Mouse (Mus musculus): ENCODE results near the gene Ube2d3. TPM values are rescaled to one million over a fixed set of nuclear protein-coding genes. Genes with fewer than 3 reads are reported as not detected.
"Not testable (repeated sequence)": the region's sequence is repeated elsewhere in the genome, so short reads cannot be mapped to it uniquely, and the experiment has no call there.

Ube2d3 gene
- polyA plus RNA-seq, 1 experiment from 2014 or later, result 519 TPM

DNA sequence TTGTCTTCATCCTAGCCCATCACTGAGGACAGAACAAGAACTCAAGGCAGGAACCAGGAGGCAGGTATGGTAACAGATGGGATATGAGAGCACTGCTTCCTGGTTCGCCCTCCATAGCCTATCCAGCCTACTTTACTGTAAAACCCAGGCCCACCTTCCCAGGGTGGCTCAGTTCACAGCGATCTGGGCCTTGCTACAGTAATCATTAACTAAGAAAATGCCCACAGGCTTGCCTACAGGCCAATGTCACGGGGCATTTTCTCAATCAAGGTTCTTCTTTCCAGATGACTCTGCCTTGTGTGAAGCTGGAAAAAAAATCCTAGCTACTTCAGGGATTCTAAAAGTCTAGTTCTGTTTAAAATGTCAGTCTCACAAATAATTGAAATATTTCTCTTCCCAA lies 43.7 kb downstream of the Ube2d3 start:
- Histone ChIP-seq H3K4me2 (no peak overlapping the region), H3K4me1 (peaks cover 8% of the 10 kb centered on the region; the same call in 1 of the 2 replicates), H3K27me3 (no peaks in the 10 kb centered on the region; the same call in 1 of the 2 replicates), H3K36me3 (replicated peaks) (no peaks in the 10 kb centered on the region), H3K9ac (no peak overlapping the region), H3K27ac (no peak overlapping the region), H3K4me3 (replicated peaks) (no peak overlapping the region), H3K9me3 (no peaks in the 10 kb centered on the region)
- no peak for ATAC-seq (ENCODE audit: low FRiP score)
- WGBS, result 80% methylated on average over 3 of the region's 3 CpGs

GRCm38 (mm10) chr3:135484650-135485049 lies 46.7 kb downstream of the Ube2d3 start:
- ATAC-seq (ENCODE audit: low FRiP score); H3K36me3 ChIP-seq (replicated peaks); H3K9ac ChIP-seq; H3K27ac ChIP-seq; H3K9me3 ChIP-seq; H3K27me3 ChIP-seq; H3K4me1 ChIP-seq: not testable (repeated sequence)
- H3K4me2 ChIP-seq, result peak overlapping the region; percentile 88; the same call in 1 of the 2 replicates
- 87% methylated on average over 15 of the region's 15 CpGs for WGBS
- peak overlapping the region; percentile 61; the same call in 1 of the 2 replicates for H3K4me3 ChIP-seq (replicated peaks)

GRCm38 (mm10) chr3:135485128-135485899 lies 47.4 kb downstream of the Ube2d3 start, which contains the start of gene Manba:
Gene Manba, plus strand, starts transcription at chr3:135485611.
- Histone ChIP-seq H3K9ac (peak within 1 kb of the TSS; percentile 63), H3K27me3 (no peaks in the 10 kb centered on the region; the same call in 1 of the 2 replicates), H3K4me2 (peak within 1 kb of the TSS; percentile 88), H3K4me1 (peaks cover 8% of the 10 kb centered on the region; the same call in 1 of the 2 replicates), H3K27ac (no peak within 1 kb of the TSS), H3K36me3 (replicated peaks) (no peaks in the 10 kb centered on the region), H3K4me3 (replicated peaks) (peak within 1 kb of the TSS; percentile 61), H3K9me3 (no peaks in the 10 kb centered on the region)
- ATAC-seq (ENCODE audit: low FRiP score), result peak; percentile 93
- WGBS, result 1% methylated on average over 48 of the region's 48 CpGs

DNA sequence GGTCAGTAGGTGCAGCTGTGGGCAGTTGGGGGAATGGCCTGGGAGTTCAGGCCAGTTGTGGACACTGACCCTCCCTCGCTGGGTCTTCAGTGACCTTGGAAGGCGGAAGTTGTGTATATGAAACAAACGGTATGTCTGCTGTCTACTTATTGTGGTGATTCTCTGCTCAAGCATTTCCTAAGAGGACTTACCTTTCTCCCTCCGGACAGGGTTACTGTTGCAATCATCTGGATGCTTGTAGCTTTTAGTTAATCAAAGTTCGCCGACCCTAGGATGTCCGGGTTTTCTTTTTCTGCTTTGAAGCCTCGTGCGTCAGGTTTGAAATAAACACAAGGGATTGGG lies 47.9 kb downstream of the Ube2d3 start:
- H3K9me3 ChIP-seq, result no peaks in the 10 kb centered on the region
- H3K4me3 ChIP-seq (replicated peaks), result peak overlapping the region; percentile 61
- H3K9ac ChIP-seq, result peak overlapping the region; percentile 63
- peaks cover 8% of the 10 kb centered on the region; the same call in 1 of the 2 replicates for H3K4me1 ChIP-seq
- H3K36me3 ChIP-seq (replicated peaks), result no peaks in the 10 kb centered on the region
- no peaks in the 10 kb centered on the region; the same call in 1 of the 2 replicates for H3K27me3 ChIP-seq
- 21% methylated on average over 9 of the region's 9 CpGs for WGBS
- H3K27ac ChIP-seq, result no peak overlapping the region
- peak overlapping the region; percentile 88 for H3K4me2 ChIP-seq
- no peak for ATAC-seq (ENCODE audit: low FRiP score)

DNA sequence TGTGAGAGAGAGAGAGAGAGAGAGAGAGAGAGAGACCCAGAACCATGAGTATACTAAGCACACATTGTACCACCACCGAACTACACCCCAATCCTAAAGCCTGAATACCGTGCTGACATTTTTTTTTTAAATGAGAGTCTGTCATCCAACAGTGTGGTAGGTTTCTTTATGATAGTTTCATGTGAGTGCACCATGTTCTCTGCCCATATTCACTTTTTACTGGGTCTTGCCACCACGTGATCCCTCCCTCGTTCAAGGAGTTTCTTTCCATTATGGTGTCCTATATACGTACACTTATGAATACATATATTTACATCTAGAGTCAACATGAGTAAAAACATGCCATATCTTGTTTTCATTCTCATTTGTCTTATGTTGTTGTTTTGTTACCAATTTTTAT lies 48.4 kb downstream of the Ube2d3 start:
- Histone ChIP-seq H3K4me2 (peak overlapping the region; percentile 88), H3K9ac (no peak overlapping the region), H3K27ac (no peak overlapping the region), H3K9me3 (no peaks in the 10 kb centered on the region), H3K4me3 (replicated peaks) (peak overlapping the region; percentile 61; the same call in 1 of the 2 replicates), H3K27me3 (no peaks in the 10 kb centered on the region; the same call in 1 of the 2 replicates), H3K4me1 (peaks cover 8% of the 10 kb centered on the region; the same call in 1 of the 2 replicates), H3K36me3 (replicated peaks) (no peaks in the 10 kb centered on the region)
- WGBS, result 73% methylated on average over 5 of the region's 5 CpGs
- ATAC-seq (ENCODE audit: low FRiP score), result no peak

- no peak overlapping the region for H3K9ac ChIP-seq
- H3K36me3 ChIP-seq (replicated peaks), result no peaks in the 10 kb centered on the region
- no peak for ATAC-seq (ENCODE audit: low FRiP score)
- H3K27me3 ChIP-seq, result no peaks in the 10 kb centered on the region; the same call in 1 of the 2 replicates
- H3K4me1 ChIP-seq, result peaks cover 8% of the 10 kb centered on the region; the same call in 1 of the 2 replicates
- no peak overlapping the region for H3K4me2 ChIP-seq
- H3K9me3 ChIP-seq, result no peaks in the 10 kb centered on the region
- H3K4me3 ChIP-seq (replicated peaks), result no peak overlapping the region
- H3K27ac ChIP-seq, result no peak overlapping the region
- WGBS, result 94% methylated on average over 4 of the region's 4 CpGs
Measured at GRCm38 (mm10) chr3:135487803-135488202, 49.9 kb downstream of the Ube2d3 start.

- Histone ChIP-seq H3K9ac (no peak overlapping the region), H3K4me2 (no peak overlapping the region), H3K36me3 (replicated peaks) (no peaks in the 10 kb centered on the region), H3K4me3 (replicated peaks) (no peak overlapping the region), H3K27me3 (no peaks in the 10 kb centered on the region; the same call in 1 of the 2 replicates), H3K9me3 (no peaks in the 10 kb centered on the region), H3K4me1 (peaks cover 7% of the 10 kb centered on the region; the same call in 1 of the 2 replicates), H3K27ac (no peak overlapping the region)
- no peak for ATAC-seq (ENCODE audit: low FRiP score)
- WGBS, result 83% methylated on average over 5 of the region's 5 CpGs
Measured at GRCm38 (mm10) chr3:135489865-135490520, 52.0 kb downstream of the Ube2d3 start.

DNA sequence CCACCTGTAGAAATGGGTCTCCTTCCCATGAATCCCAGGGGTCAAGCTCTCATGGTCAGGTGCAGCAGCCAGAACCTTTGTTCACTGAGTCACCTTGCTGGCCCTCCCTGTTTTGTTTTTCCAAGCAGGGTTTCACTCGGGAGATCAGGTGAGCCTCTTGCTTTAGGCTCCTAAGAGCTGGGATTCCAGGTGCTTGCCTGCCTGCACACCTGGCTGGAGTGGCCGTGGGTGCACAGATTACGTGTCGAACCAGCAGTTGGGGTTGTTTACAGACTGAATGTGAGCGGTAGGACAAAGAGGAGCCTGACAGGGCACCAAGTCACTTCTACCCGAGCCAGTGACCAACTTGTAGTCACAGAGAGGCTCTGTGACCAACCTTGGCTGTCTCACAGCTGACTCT lies 53.2 kb downstream of the Ube2d3 start:
- Histone ChIP-seq H3K4me1 (no peaks in the 10 kb centered on the region), H3K9ac (no peak overlapping the region), H3K27me3 (no peaks in the 10 kb centered on the region), H3K4me2 (no peak overlapping the region), H3K9me3 (no peaks in the 10 kb centered on the region), H3K4me3 (replicated peaks) (no peak overlapping the region), H3K36me3 (replicated peaks) (no peaks in the 10 kb centered on the region), H3K27ac (no peak overlapping the region)
- ATAC-seq (ENCODE audit: low FRiP score), result no peak
- 91% methylated on average over 6 of the region's 6 CpGs for WGBS

- not testable (repeated sequence) for H3K27me3 ChIP-seq; H3K4me2 ChIP-seq; H3K4me1 ChIP-seq; H3K4me3 ChIP-seq (replicated peaks); H3K27ac ChIP-seq; H3K9ac ChIP-seq; ATAC-seq (ENCODE audit: low FRiP score); H3K9me3 ChIP-seq; H3K36me3 ChIP-seq (replicated peaks)
- WGBS, result 92% methylated on average over 7 of the region's 7 CpGs
Measured at GRCm38 (mm10) chr3:135493320-135493719, 55.4 kb downstream of the Ube2d3 start.

GRCm38 (mm10) chr3:135497956-135498355 lies 60.0 kb downstream of the Ube2d3 start:
- not testable (repeated sequence) for H3K9ac ChIP-seq; H3K9me3 ChIP-seq; H3K4me2 ChIP-seq; H3K4me1 ChIP-seq; H3K27ac ChIP-seq; ATAC-seq (ENCODE audit: low FRiP score); H3K4me3 ChIP-seq (replicated peaks); H3K36me3 ChIP-seq (replicated peaks); H3K27me3 ChIP-seq
- 95% methylated on average over 4 of the region's 4 CpGs for WGBS

DNA sequence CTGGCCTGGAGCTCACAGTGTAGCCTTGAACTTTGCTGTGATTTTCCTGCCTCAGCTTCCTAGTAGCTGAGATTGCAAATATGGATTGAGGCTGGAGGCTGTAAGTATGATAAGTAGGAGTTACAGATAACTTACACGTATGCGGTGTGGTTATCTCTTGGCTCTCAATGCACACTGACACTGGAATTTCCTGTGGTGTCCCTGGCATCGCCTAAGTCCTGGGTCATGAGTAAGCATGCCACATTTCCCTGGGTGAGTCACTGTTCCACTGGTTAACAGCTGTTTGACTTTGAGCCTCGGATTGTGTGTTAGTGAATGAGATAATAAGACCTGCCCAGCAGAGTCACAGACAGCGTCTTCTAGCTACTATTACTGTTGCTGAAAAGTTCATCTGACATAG lies 60.9 kb downstream of the Ube2d3 start:
- no peaks in the 10 kb centered on the region for H3K9me3 ChIP-seq
- no peaks in the 10 kb centered on the region for H3K27me3 ChIP-seq
- no peak overlapping the region for H3K4me3 ChIP-seq (replicated peaks)
- no peak overlapping the region for H3K4me2 ChIP-seq
- no peak for ATAC-seq (ENCODE audit: low FRiP score)
- H3K9ac ChIP-seq, result no peak overlapping the region
- no peaks in the 10 kb centered on the region for H3K4me1 ChIP-seq
- H3K36me3 ChIP-seq (replicated peaks), result no peaks in the 10 kb centered on the region
- no peak overlapping the region for H3K27ac ChIP-seq
- WGBS, result 91% methylated on average over 5 of the region's 5 CpGs

DNA sequence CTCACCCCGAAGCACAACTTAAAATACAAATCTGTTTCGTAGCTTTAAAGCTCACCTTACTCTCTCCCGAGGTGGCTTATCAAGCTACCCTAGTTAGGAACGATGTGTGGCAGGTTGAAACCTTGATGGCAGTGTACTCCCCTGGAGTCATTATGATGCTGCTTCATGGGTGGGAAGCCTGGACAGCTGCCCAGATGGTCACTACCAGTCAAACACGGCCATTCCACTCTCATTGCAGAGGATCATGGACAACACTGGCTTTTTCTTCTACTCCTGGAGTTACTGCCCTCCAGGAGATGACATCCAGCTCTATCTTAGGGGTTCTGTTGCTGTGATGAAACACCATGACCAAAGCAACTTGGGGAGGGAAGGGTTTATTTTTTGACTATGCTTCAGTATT lies 65.2 kb downstream of the Ube2d3 start:
- no peaks in the 10 kb centered on the region for H3K36me3 ChIP-seq (replicated peaks)

More for the DNA sequence above, 65.2 kb downstream of the Ube2d3 start:
- Histone ChIP-seq H3K9me3 (no peaks in the 10 kb centered on the region), H3K4me1 (no peaks in the 10 kb centered on the region), H3K4me2 (no peak overlapping the region), H3K9ac (no peak overlapping the region), H3K4me3 (replicated peaks) (no peak overlapping the region), H3K27me3 (no peaks in the 10 kb centered on the region), H3K27ac (no peak overlapping the region)
- 92% methylated on average over 5 of the region's 5 CpGs for WGBS
- no peak for ATAC-seq (ENCODE audit: low FRiP score)
